Mouse (Mus musculus) right cerebral cortex, adult 18-20 months (tissue): ENCODE measurements around the gene Plac9a.
"Not testable (repeated sequence)": the region's sequence is repeated elsewhere in the genome, so short reads cannot be mapped to it uniquely, and the experiment has no call there.

Experiments used
- DNase-seq: peaks from one replicate; pipeline ENCODE4 v3.0.0; 2022; ENCODE audit warnings: mixed read lengths

Gene Plac9a

GRCm38 (mm10) chr14:25903000-25903399 lies at the start of gene Plac9a:
Gene Plac9a, minus strand, starts transcription at chr14:25903100.
- DNase-seq: not testable (repeated sequence)

- not testable (repeated sequence) for DNase-seq
Observed at GRCm38 (mm10) chr14:25938004-25938403, 35.1 kb upstream of the Plac9a start, which contains the start of gene Cphx1. Gene Cphx1, plus strand, starts transcription at chr14:25938304.

DNA sequence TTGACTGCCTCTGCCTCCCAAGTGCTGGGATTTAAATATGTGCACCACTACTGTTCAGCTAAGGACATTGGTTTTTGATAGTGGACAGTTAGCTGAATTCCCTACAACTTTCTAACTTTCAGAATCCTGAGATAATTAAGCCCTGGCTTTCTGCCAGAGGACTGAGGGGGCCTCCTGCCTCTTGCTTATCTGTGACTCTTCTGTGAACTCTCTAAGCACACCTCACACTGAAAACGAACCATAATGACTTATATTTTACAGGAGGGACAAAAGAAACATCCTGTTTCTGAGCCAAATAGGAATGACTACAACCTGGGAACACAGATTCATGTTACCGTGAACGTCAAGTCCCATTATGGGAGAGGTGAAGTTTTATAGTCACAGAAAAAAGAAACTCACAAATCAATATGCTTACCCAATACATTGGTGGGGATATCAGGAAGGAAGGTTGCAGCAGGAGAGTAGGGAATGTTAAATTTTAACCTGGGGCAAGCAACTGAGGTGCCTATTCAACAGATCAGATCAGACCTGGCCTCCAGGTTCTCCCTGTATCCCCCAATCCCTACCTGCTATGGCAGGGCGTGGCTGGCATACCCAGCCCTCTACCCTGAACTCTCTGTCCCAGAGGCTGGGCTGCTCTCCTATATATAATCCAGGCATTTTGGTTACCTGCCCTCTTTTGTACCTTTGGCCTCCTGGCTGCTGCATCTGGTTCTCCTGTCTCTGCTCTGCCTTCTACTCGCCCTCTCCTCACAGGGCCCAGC lies 34.1 kb upstream of the Plac9a start:
- DNase-seq: not testable (repeated sequence)

- DNase-seq: not testable (repeated sequence)
Observed at GRCm38 (mm10) chr14:25927562-25927881, 24.6 kb upstream of the Plac9a start, which contains the start of gene Tmem254a. Gene Tmem254a, minus strand, starts transcription at chr14:25927672.

DNA sequence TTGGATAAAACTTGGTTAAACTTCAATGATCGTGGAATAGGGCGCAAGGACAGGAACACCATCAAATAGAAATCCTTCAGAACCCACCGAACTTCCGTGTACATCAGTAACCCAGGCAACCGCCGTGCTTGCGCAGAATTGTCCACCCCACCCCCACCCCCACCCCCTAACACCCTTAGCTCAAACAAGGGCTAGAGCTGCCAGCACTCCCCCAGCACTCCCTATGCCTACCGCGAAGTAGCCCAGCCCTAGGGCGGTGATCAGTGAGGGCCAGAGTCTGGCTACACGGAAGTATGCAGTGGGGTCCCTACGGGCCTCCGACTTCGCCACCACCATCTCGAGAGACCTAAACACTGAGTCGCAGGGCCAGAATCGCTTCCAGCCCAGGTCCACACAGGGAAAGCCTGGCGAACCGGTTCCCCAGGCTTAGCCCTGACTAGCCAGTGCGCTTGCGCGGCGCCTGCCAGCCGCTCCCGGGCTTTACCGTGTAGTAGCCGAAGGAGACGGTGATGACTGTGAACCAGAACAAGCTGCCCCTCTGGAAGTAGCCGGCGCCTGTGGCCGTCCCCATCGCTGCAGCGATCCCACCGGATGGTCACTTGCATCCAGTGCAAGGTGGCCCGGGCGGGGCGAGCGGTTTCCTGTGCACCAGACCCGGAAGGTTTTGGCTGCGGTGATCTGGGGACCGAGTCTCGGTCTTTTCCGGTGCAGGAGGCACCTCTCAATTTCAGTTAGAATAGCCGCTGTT lies 24.1 kb upstream of the Plac9a start:
- DNase-seq: not testable (repeated sequence)

DNA sequence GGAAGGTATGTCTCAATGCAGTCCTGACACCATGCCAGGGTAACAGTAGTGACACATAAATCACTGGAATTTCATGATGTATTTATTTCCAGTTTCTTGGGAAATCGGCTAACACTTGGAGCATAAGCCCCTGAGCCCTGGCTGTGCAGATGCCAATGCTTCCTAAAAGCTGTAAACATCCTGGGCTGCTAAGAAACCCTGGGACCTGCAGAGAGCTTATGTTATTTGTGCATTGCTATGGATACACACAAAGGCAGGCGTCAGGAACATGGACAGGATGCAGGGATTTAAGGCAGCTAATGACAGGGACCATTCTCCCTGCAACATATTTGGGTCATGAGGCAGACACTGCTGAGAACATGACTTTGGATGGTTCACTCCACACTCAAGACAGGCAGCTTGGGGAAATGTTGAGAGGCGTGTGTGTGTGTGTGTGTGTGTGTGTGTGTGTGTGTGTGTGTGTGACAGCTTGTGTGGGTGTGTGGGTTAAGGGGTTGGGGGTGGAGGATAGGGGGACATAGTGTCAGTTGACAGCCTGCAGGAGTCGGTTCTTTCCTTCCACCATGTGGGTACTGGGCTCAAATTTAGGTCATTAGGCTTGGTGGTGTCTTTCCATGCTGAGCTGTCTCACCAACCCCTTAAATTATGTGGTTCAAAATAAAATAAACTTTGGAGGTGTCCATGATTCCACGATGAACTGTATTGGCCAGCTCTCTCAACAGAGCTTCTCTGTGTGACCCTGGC lies 15.7 kb upstream of the Plac9a start:
- DNase-seq: not testable (repeated sequence)

DNA sequence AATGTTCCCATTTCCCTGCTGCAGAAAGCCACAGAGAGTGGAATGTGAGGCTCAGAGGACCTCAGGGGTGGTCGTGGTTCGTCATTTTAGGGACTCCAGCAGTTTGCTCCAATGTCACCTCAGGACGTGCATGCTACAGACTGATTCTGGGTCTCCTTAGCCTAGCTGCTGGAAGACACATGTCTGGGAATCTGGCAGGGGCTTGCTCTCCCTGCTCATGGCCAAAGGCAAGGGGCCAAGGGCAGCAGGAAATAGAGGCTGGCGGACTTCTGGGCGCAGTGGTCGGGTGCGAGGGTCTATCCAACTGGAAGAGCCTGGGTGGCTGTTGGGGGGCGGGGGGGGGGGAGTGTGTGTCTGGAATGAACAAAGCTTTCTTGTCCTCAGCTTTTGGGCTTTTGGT lies 6.1 kb upstream of the Plac9a start:
- DNase-seq: not testable (repeated sequence)

DNA sequence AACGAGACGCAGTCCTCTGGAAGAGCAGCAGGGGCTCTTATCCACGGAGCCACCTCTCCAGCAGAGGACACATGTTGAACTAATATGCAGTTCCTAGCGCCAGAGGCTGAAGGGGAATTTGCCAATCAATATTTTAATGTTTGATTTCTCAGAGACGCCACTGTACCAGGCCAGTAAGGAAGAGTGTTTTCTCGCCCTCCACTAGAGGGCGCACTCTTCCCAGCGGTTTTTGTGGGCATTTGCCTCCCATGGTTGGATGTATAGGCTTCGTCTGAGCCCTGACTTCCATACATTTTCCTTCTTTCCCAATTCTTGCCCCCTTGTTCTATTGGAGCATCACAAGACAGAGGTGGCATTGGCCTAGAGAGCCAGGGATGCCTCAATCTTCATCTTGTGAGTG lies 4.4 kb upstream of the Plac9a start:
- DNase-seq: not testable (repeated sequence)

- DNase-seq: peak; percentile 1
Observed at GRCm38 (mm10) chr14:25905243-25905642, 2.3 kb upstream of the Plac9a start.

GRCm38 (mm10) chr14:25895686-25896085 lies 7.2 kb downstream of the Plac9a start:
- not testable (repeated sequence) for DNase-seq

DNA sequence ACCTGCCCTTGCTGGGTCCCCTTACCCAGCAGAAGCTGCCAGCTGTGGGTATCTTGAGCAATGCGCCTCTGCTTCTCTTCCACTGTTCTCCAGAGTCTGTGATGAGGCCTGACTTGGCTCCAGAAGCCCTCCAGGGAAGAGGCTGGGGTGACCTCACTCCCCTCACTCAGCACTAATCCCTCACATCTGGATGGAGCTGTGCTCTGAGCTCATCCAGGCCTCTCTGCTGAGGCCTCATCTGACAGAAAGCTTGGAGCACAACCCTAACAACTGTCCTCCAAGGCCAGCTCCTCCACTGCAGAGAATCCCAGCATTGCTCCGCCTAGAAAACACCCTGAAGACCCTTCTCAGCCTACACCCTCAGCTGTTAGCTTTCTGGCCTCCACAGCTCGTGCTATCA lies 8.3 kb downstream of the Plac9a start:
- not testable (repeated sequence) for DNase-seq

- not testable (repeated sequence) for DNase-seq
Observed at GRCm38 (mm10) chr14:25885886-25886285, 17.0 kb downstream of the Plac9a start.

- not testable (repeated sequence) for DNase-seq
Observed at GRCm38 (mm10) chr14:25881769-25882168, 21.1 kb downstream of the Plac9a start.

- not testable (repeated sequence) for DNase-seq
Observed at GRCm38 (mm10) chr14:25876640-25877039, 26.3 kb downstream of the Plac9a start.

GRCm38 (mm10) chr14:25872461-25873415 lies 30.2 kb downstream of the Plac9a start:
- DNase-seq: peak; percentile 63

GRCm38 (mm10) chr14:25869135-25869878 lies 33.6 kb downstream of the Plac9a start:
- DNase-seq: no peak

DNA sequence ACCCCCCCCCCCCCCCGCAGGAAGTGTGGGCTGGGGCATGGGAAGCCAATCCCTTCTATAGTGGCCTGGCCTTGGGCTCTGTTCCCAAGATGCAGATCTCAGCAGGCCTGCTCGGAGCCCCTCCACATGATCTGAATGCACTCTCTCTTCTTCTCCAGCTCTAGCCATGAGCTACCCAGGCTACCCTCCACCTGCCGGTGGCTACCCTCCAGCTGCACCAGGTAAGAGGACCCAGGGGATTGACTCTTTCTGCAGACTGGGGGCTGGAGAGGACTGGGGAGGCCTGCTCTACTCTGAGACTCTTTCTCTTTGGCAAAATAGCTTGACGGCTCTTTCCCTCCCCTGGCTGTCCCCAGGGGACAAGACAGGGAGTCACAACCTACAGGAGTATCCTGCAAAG lies 34.2 kb downstream of the Plac9a start:
- DNase-seq: no peak

GRCm38 (mm10) chr14:25867834-25868233 lies 35.1 kb downstream of the Plac9a start:
- no peak for DNase-seq

- peak; percentile 31 for DNase-seq
Observed at GRCm38 (mm10) chr14:25866832-25867231, 36.1 kb downstream of the Plac9a start.

DNA sequence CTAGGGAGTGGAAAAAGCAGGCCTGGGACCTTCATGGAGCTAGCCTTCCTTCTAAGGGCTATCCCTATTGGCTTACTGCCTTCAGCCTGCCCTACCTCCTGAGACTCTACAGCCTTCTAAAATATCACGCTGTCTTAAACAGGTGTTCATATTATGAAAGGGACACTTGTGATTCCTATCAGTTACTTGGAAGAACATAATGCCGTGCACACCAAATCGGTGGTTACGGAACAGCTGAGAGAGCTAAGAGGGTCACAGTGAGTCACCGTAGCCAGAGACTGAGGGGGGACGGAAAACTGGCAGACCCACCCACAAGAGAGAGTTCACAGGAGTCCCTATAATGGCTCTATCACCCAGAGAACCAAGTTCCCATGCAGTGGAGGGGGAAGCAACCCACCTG lies 36.5 kb downstream of the Plac9a start:
- no peak for DNase-seq

DNA sequence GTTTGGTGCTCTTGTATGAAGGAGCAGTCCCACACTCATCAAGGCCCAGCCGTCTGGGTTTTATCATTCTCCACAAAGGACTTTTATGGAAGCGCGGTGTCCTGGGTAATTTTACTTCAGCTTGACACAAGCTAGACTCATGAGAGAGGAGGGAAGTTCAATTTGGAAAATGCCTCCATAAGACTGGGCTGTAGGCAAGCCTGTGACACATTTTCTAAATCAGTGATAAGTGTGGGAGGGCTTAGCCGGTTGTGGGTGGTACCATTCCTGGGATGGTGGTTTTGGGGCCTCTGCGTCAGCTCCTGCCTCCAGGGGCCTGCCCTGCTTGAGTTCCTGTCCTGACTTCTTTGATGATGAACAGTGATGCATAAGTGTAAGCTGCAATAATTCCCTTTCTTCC lies 37.6 kb downstream of the Plac9a start:
- DNase-seq: peak; percentile 43
